Mouse (Mus musculus) ES-Bruce4 (cell line): ENCODE data around the gene Apod.

ENCODE experiments used
- CTCF ChIP-seq: IDR thresholded peaks from one replicate; pipeline ENCODE4 v1.8.1; 2011; ENCODE audit warnings: low read depth, low read length
- EP300 ChIP-seq: IDR thresholded peaks from 2 replicates; pipeline ENCODE4 v1.6.1; 2011; ENCODE audit warnings: low read depth, low read length; ENCODE audit not compliant: insufficient read depth
- POLR2A ChIP-seq: IDR thresholded peaks from one replicate; pipeline ENCODE4 v1.8.1; 2011; ENCODE audit warnings: low read length; ENCODE audit not compliant: insufficient read depth

GRCm38 (mm10) chr16:31290751-31291365, 23.8 kb downstream of the Apod start:
- TF ChIP-seq POLR2A: no peak
- no peak for TF ChIP-seq CTCF
- no peak for TF ChIP-seq EP300
